Mouse (Mus musculus): ENCODE results near the gene Gpr107.
A peak's percentile ranks its signal among the peaks of the same experiment; 100 is the strongest.

The Gpr107 gene

GRCm38 (mm10) chr2:31254806-31255205 lies 102.7 kb downstream of the Gpr107 start:
- no peak for DNase-seq

DNA sequence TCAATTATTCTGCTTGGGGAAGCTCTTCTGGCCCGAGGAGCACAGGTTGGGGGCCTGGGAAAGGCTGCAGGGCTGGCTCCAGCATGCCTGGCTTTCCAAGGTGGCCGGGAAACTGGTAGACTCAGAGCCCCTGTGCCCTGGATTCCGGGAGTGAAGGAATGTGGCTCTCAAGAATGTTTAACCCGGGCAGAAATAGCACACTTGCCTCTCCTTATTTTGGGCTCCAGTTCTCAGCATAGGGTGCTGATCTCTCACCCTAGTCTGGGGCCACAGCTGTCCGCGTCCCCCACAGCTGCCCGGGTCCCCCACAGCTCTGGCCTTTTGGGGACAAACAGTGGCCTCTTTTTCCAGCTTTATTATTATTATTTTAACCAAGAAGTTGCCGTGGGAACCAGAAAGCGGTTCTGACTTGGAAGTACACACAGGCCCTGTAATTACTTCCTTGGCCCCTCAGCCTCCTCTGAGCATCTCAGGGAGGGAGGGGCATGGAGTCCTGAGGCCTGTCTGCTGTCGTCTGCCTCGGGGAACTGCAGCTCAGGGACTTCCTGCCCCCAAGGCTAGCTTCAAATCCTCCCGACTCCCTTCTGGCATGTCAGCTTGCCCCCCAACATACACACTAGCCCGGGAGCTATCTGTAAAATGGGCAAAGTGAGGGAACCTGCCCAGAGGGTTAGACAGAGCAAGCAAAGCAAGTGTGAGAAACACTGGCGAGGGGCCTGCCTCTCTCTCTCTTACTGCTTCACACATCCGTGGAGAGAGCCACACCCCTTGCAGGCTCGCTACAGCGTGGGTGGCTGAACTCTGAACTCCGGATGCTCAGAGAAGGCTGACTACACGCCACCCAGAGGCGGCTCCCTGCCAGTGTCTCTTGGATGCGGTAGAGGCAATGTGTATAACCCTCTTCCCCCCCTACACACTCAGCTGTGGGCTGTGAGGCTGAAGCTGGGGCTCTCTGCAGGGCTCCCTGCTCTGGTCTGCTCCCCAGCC lies 104.1 kb downstream of the Gpr107 start:
- DNase-seq, result peak; percentile 56

DNA sequence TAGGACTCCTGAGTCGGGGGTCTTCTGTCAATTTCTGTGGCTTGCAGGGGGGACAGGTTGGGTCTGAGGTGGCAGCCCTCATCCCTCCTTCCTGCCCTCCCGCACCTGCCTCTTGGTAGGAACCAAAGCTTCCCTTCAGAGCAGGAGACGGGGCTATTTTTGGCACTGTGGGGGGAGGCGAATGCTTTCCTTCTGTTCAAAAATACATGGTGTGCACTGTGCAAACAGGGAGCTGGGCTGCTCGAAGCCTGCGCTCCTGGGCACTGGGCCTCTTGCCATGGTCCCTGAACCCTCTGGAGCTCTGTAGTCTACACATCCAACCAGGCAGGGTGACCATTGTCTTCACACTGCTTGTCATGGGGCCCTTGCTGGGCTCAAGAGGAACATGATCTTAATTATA lies 105.0 kb downstream of the Gpr107 start:
- no peak for DNase-seq

- DNase-seq, result peak; percentile 69
These were observed 106.7 kb downstream of the Gpr107 start for GRCm38 (mm10) chr2:31258609-31259366.

GRCm38 (mm10) chr2:31259367-31259920 lies 107.3 kb downstream of the Gpr107 start:
- no peak for DNase-seq

GRCm38 (mm10) chr2:31260549-31260948 lies 108.4 kb downstream of the Gpr107 start:
- no peak for DNase-seq

GRCm38 (mm10) chr2:31263039-31263461 lies 110.9 kb downstream of the Gpr107 start:
- DNase-seq, result peak; percentile 11

DNA sequence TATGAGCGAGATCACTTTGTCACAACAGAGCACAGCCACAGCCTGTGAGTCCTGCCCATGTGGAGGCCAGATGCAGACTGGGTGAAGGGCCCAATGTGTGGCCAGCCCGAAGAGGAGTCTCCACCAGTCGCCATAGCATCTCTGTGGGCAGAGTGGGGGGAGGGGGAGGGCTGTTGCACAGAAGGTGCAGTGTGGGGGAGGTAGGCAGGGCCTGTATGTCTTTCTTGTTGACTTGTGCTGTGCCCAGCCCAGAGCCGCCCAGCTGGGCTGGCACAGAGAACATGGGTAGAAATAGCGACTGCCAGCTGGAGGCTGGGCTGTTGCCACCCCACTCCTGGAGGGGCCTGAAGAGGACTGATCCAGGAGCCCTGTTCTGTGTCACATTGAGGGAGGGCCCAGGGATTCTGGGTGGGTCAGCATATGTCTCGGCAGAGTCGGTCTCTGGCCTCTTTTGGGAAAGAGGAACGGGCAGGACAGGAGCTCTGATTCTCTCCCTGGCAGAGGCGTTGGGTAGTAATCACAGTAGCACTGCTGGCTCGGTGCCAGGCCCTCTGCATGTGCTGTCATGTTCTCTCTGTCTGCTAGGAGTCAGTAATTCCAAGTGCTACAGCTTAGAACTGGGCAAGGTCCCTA lies 111.7 kb downstream of the Gpr107 start:
- DNase-seq, result peak; percentile 72

DNA sequence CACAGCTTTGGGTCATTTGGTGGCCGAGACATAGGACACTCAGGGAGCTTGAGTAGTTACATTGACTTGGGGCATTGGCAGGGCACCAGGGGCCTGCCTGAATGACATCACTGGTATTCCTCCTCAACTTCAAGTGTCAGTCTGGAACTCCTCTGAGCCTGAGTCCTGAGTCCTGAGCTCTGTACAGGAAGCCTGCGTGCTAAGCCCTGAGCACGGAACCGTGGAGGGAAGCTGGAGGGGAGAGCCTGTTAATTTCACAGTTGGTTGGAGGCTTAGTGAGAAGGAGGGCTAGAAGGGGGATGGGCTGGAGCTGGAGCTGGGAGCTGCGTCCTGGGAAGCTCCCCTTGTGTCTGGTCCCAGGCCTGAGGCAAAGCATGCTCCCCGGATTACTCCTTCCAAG lies 115.3 kb downstream of the Gpr107 start:
- no peak for DNase-seq
